Mouse (Mus musculus) erythroblast, adult 5-6 weeks (primary cell): Measurements from ENCODE around the gene Wfdc12. TPM values are rescaled to one million over a fixed set of nuclear protein-coding genes. Genes with fewer than 3 reads are reported as not detected.

Experiments used
- ATAC-seq: replicated peaks from 2 replicates; pipeline ENCODE4 v1.8.0; 2016; ENCODE audit warnings: moderate number of reproducible peaks, mild to moderate bottlenecking, moderate TSS enrichment, inconsistent platforms; ENCODE audit not compliant: poor library complexity, low FRiP score, severe bottlenecking
- total RNA-seq, 2 experiments: library from RNA; stranded (forward) in 1 of 2; stranded (reverse) in 1 of 2; fragments of 150-400 nt in 1 of 2; fragments of 200-764, 138-1000 nt in 1 of 2; gene quantifications; 2 replicates each; pipeline versions ENCODE4 v1.2.3 to v1.2.4; 2015 to 2017; ENCODE audit warnings: low replicate concordance in 2 of 2

The Wfdc12 gene
- total RNA-seq, 2 experiments from 2014 or later = not detected

GRCm38 (mm10) chr2:164180770-164181169 is 9.6 kb downstream of the Wfdc12 start:
- no peak for ATAC-seq

DNA sequence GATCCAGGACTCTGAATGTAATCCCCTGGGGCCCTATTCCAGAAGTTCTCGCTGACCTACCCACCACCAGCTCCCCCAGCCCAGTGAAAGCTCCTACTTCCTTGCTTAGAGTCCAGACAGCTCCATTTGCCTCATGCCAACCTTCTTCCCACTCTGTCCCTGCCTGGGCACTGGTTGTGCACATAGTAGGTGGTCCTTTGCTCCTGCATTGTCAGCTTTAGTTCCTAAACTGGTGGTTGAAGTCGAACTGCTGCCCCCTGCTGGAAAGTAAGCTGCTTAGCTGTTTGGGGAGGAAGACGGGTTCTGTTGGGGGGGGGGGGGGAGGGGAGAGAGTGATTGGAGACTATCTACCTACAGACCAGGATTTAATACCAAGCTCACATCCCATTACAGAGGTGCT is 10.3 kb downstream of the Wfdc12 start:
- no peak for ATAC-seq

GRCm38 (mm10) chr2:164177831-164178230 is 12.6 kb downstream of the Wfdc12 start:
- ATAC-seq = no peak

- ATAC-seq = no peak
These were observed 14.6 kb downstream of the Wfdc12 start for GRCm38 (mm10) chr2:164175850-164176249.

DNA sequence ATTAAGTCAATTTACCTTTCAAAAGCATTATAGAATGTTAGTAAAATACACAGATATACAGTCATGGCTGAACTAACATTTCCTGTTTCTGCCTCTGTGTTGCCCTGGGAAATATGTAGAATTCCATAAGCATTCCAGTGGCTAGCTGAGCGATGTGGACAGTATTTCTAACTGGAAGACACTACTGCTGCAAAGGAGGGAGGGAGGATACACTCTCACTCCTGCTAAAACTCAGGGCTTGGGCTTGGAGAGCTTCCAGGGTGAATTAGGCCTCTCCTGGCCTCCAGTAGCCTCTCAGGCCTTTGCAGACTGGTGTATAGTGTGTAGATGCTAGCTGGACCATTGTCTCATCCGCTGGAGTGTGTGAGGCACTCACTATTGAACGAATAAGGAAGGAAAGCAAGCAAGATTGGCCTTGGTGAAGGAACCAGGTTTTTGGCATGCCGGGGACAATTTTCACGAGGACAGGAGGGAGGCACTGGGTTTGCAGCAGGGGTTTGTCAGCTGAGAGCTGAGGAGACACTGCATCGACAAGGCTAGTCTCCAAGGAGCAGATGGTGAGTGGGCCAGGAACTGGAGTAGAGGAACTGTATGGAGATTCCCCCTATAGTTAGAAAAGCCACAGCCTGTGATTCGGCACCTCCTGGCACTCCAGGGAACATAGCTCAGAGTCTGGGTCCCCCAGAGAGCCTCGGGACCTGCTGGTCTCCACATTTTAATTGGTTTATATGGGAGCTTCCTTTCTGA is 15.6 kb downstream of the Wfdc12 start:
- no peak for ATAC-seq

DNA sequence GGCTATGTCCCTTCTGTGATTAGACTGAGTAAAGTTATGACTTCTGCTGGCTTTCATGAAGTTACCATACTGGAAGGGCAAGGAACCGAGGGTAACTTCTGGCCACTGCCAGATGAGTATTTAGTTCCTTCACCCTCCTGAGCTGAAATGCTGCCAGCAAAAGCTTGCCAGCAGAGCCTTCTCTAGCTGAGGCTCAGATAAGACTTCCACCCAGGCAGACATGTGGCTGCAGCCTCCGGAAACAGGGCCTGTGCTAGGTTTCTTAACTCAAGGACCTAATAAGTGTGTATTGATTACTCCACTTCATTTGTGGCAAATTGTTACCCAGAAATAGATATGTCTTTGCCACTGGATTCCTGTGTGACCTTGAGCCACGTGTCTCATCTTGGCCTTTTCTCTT is 17.0 kb downstream of the Wfdc12 start:
- no peak for ATAC-seq

- no peak for ATAC-seq
These were observed 19.5 kb downstream of the Wfdc12 start, which contains the start of gene Kcns1 for GRCm38 (mm10) chr2:164170902-164171301. Gene Kcns1 (minus strand): TSS chr2:164171113.

DNA sequence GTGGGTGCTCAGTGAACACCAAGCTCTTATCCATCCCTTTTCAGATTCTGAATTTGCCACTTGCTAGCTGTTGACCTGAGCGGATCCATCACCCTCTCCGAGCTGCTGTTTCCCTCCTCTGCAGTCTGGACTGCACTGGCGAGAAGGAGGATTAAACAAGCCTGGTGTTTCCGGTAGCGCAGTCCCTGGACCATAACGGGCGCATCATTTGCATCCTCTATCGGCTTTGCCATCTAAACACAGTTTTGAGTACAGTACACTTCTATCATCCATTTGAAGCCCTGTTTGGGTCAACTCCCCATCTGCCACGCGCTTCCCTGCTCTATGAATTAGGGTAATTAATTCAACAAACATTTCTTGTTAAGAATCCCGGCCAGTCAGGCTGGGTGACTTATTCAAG is 20.1 kb downstream of the Wfdc12 start:
- no peak for ATAC-seq

DNA sequence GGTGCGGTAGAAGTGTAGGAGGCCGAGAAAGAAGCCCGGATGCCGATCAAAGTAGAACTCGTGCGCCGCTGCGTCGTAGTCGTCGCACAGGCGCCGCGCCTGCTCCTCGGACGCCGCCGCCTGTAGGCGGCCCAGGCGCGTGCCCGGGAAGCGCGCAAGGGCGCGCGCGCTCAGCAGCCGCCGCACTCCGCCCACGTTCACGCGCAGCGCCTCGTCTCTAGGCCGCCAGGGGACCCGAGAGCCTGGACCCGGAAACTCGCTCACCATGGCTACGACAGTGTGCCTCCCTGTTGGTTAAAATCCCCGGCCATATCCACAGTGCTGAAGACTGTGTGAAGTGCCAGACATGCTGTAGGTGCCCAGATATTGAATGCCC is 21.8 kb downstream of the Wfdc12 start:
- no peak for ATAC-seq

DNA sequence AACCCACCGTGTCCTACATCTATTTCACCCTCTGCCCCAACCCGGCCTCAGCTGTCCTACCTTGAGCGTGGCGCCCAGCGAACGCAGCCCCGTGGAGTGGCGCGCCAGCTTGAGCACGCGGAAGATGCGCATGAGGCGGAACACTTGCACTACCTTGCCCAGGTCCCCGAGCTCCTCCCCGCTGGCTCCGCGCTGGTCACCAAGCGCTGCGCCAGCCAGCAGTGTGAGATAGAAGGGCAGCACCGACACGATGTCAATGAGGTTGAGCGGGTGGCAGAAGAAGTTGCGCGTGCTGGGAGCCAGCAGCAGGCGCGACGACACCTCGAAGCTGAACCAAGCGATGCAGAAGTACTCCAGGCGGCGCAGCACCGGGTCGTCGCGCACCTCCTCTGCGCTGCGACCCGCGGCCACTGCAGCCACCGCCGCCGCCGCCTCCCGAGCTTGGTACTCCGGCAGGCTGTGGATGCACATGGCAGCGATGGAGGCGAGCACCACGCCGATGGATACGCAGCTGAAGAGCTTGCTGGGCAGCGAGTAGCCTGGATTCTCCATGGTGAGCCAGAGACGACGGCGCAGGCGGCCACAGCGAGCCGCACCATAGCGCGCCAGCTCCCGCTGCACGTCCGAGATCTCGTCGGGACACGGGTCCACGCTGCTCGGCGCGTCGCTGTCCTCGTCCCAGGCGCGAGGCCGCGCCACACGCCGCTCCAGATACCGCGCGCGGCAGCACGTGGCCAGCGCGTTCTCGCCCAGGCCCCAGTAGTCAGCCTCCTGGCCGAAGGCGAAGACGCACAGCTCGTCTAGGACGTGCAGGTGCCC is 22.4 kb downstream of the Wfdc12 start:
- no peak for ATAC-seq

- ATAC-seq = no peak
These were observed 25.5 kb downstream of the Wfdc12 start for GRCm38 (mm10) chr2:164164941-164165340.

- no peak for ATAC-seq
These were observed 28.8 kb downstream of the Wfdc12 start for GRCm38 (mm10) chr2:164161515-164162055.

DNA sequence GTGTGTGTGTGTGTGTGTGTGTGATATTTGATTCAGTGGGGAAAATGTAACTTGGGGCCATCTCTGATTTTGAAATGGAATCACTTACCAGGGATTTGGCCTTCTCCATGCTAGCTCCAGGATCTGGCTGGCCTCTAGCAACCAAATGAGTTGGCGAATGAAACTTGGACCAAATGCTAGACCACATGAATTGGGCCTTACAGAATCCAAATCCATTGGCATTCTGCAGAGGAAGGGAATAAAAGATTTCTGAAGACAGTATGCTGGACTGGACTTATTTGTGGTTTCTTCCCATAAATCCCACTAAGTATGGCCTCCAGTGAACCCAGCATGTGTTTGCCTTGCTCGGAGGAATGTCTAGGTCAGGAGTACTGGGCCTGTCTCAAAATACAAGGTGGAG is 31.6 kb downstream of the Wfdc12 start:
- no peak for ATAC-seq

- no peak for ATAC-seq
These were observed 34.2 kb downstream of the Wfdc12 start for GRCm38 (mm10) chr2:164156158-164156557.

- ATAC-seq = no peak
These were observed 36.4 kb downstream of the Wfdc12 start for GRCm38 (mm10) chr2:164154007-164154406.

- ATAC-seq = no peak
These were observed 38.1 kb downstream of the Wfdc12 start for GRCm38 (mm10) chr2:164152341-164152740.

DNA sequence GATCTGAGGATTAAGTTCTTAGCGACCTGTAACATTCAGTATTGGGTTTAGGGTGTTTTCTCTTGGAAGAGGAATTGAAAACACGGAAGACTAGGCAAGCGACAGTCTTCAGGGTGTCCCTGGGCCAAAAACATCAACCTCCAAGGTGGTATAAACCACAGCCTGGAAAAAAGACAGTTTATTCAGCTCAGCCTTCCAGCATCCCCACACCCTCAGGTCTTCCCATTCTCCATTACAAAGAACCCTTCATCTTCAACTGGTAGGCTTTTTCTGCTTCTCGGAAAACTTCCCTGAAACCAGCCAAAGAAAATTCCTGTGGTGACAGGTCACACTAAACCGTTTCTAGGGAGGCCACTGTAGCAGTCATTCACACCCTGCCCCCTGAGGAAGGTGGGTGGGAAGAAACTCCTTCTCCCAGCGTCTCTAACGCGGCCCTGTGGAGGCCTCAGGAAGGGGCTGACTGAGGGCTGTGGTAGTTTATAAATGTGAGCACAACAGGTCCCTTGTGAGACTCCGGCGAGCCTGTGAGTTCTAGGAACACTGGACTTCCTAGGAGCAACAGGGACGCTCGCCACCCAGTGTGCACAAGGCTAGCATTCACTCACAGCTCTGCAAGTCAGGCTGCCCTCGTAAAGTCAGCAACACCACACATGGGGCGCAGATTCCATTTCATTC is 40.2 kb downstream of the Wfdc12 start:
- no peak for ATAC-seq

GRCm38 (mm10) chr2:164146556-164146955 is 43.9 kb downstream of the Wfdc12 start:
- no peak for ATAC-seq

DNA sequence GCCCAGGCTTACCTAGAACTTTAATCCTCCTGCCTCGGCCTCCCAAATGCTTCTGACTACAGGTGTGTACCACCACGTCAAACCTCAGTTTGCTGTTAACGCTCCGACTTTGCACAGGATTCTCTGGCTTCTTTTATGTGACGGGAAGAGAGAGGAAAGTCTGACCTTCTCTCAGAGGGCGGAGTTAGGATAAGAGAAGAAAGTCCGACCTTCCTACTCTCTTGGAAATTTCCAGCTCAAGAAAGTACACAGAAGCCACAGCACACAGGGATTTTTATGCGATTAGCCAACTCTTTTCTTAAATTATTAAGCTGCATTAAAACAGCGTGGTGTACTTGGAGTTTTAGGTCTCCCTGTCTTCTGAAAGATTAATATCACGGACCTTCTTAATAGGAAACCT is 45.9 kb downstream of the Wfdc12 start:
- no peak for ATAC-seq

- ATAC-seq = no peak
These were observed 46.4 kb downstream of the Wfdc12 start for GRCm38 (mm10) chr2:164144025-164144424.
